Mouse (Mus musculus): ENCODE data around the gene Ezh2. TPM values are rescaled to one million over a fixed set of nuclear protein-coding genes. Genes with fewer than 3 reads are reported as not detected.

Ezh2 gene
- 105 and 112 TPM in 2 replicates for polyA plus RNA-seq (2015; fragmentation: Nextera tagmentation; extraction: Ambion mirVana)

GRCm38 (mm10) chr6:47594926-47595623 is at the start of gene Ezh2:
Gene Ezh2 (minus strand): TSS chr6:47595341.

Other genes starting within 250 kb of the Ezh2 start
- 66.9 and 67.0 TPM in 2 replicates for gene Cul1, start 141.9 kb downstream of the Ezh2 start, polyA plus RNA-seq (2015; fragmentation: Nextera tagmentation; extraction: Ambion mirVana)
- 41.3 and 49.8 TPM in 2 replicates for gene Pdia4, start 218.1 kb upstream of the Ezh2 start, polyA plus RNA-seq (2015; fragmentation: Nextera tagmentation; extraction: Ambion mirVana)
- 0.73 and 0.96 TPM in 2 replicates for gene Zfp786, start 235.5 kb upstream of the Ezh2 start, polyA plus RNA-seq (2015; fragmentation: Nextera tagmentation; extraction: Ambion mirVana)
- gene Zfp398, start 240.3 kb upstream of the Ezh2 start, polyA plus RNA-seq (2015; fragmentation: Nextera tagmentation; extraction: Ambion mirVana), result 4.1 and 5.1 TPM in 2 replicates